Mouse (Mus musculus) embryonic facial prominence, embryonic 11.5 days (tissue): Measurements from ENCODE around the gene Twf2. TPM values are rescaled to one million over a fixed set of nuclear protein-coding genes. Genes with fewer than 3 reads are reported as not detected.

Experiments used
- ATAC-seq: fragments of 200-750 bp; cut with Nextera tagmentation; replicated peaks from 2 replicates; pipeline ENCODE4 v1.8.0; 2017; ENCODE audit warnings: low read depth; ENCODE audit not compliant: insufficient number of reproducible peaks, low FRiP score, low TSS enrichment
- DNase-seq: peaks from one replicate; pipeline ENCODE4 v3.0.0-alpha.2; 2015; ENCODE audit warnings: low spot score
- H3K27ac ChIP-seq: fragments of 300-500 bp; sonication (generic); replicated peaks from 2 replicates; pipeline ENCODE4 v1.5.1; 2014; ENCODE audit warnings: mild to moderate bottlenecking, low read depth, low read length, control low read depth
- H3K27me3 ChIP-seq: fragments of 300-500 bp; sonication (generic); 2 replicates; pipeline ENCODE4 v1.6.1; 2014; ENCODE audit warnings: mild to moderate bottlenecking, low read length, moderate library complexity, mixed read lengths; ENCODE audit not compliant: control insufficient read depth, insufficient read depth
- H3K36me3 ChIP-seq: fragments of 300-500 bp; sonication (generic); replicated peaks from 2 replicates; pipeline ENCODE4 v1.6.1; 2014; ENCODE audit warnings: low read depth, mild to moderate bottlenecking, low read length, moderate library complexity, mixed read lengths; ENCODE audit not compliant: control insufficient read depth, insufficient read depth
- H3K4me1 ChIP-seq: fragments of 300-500 bp; sonication (generic); 2 replicates; pipeline ENCODE4 v1.6.1; 2014; ENCODE audit warnings: low read length, mixed read lengths; ENCODE audit not compliant: control insufficient read depth, insufficient read depth
- H3K4me2 ChIP-seq: fragments of 300-500 bp; sonication (generic); 2 replicates; pipeline ENCODE4 v1.6.1; 2014; ENCODE audit warnings: low read depth, mild to moderate bottlenecking, control low read depth, low read length, moderate library complexity
- H3K4me3 ChIP-seq: fragments of 300-500 bp; sonication (generic); 2 replicates; pipeline ENCODE4 v1.5.1; 2014; ENCODE audit warnings: low read depth, low read length, control low read depth
- H3K9ac ChIP-seq: fragments of 300-500 bp; sonication (generic); replicated peaks from 2 replicates; pipeline ENCODE4 v1.6.1; 2014; ENCODE audit warnings: mild to moderate bottlenecking, control low read depth, low read length
- H3K9me3 ChIP-seq: fragments of 300-500 bp; sonication (generic); replicated peaks from 2 replicates; pipeline ENCODE4 v1.6.1; 2016; ENCODE audit warnings: mild to moderate bottlenecking, low read length, inconsistent platforms, mixed read lengths; ENCODE audit not compliant: control insufficient read depth
- WGBS: fragments of 180-500 bp; shearing (Covaris S2); extraction: QIAGEN DNeasy Blood & Tissue Kit; methylation state at CpG from one replicate; pipeline ENCODE4 v1.1.7; 2014; 5-methylcytosine and 5-hydroxymethylcytosine counted together
- polyA plus RNA-seq: library from polyadenylated mRNA; unstranded; fragments of >200 nt; fragmentation: Nextera tagmentation; extraction: Ambion mirVana; gene quantifications from 2 replicates; pipeline ENCODE4 v1.2.1, GENCODE M21; 2014

Gene Twf2
- polyA plus RNA-seq: 66.5 and 75.5 TPM in 2 replicates

GRCm38 (mm10) chr9:106202819-106203636 lies at the start of gene Twf2:
TSS of gene Twf2 (plus strand) at chr9:106203108.
- H3K4me2 ChIP-seq: peak within 1 kb of the TSS; percentile 55
- no peaks in the 10 kb centered on the region for H3K27me3 ChIP-seq

GRCm38 (mm10) chr9:106154106-106154505 lies 48.8 kb upstream of the Twf2 start:
- peaks cover 9% of the 10 kb centered on the region; the same call in 1 of the 2 replicates for H3K27me3 ChIP-seq

More at GRCm38 (mm10) chr9:106202819-106203636, at the start of gene Twf2:
- ATAC-seq (peak; percentile 78), DNase-seq (peak; percentile 95)
- WGBS: under 1% methylated on average over 55 of the region's 61 CpGs
- Histone ChIP-seq H3K9me3 (no peaks in the 10 kb centered on the region), H3K4me3 (peak within 1 kb of the TSS; percentile 36), H3K27ac (no peak within 1 kb of the TSS; the same call in 1 of the 2 replicates), H3K36me3 (no peaks in the 10 kb centered on the region; the same call in 1 of the 2 replicates), H3K9ac (peak within 1 kb of the TSS; percentile 48), H3K4me1 (peaks cover 6% of the 10 kb centered on the region)

GRCm38 (mm10) chr9:106156419-106156818 lies 46.5 kb upstream of the Twf2 start:
- Histone ChIP-seq H3K27ac (no peak overlapping the region), H3K9ac (no peak overlapping the region), H3K27me3 (no peaks in the 10 kb centered on the region), H3K36me3 (no peaks in the 10 kb centered on the region), H3K4me1 (no peaks in the 10 kb centered on the region; the same call in 1 of the 2 replicates), H3K4me2 (no peak overlapping the region), H3K9me3 (no peaks in the 10 kb centered on the region), H3K4me3 (no peak overlapping the region)
- 61% methylated on average over 5 of the region's 5 CpGs for WGBS
- peak; percentile 82 for DNase-seq
- ATAC-seq: peak; percentile 54

More at GRCm38 (mm10) chr9:106154106-106154505, 48.8 kb upstream of the Twf2 start:
- no peak overlapping the region for H3K4me2 ChIP-seq
- WGBS: 87% methylated on average over 9 of the region's 9 CpGs
- no peaks in the 10 kb centered on the region; the same call in 1 of the 2 replicates for H3K4me1 ChIP-seq
- no peaks in the 10 kb centered on the region for H3K36me3 ChIP-seq
- DNase-seq (no peak), ATAC-seq (no peak)
- no peaks in the 10 kb centered on the region for H3K9me3 ChIP-seq
- no peak overlapping the region for H3K4me3 ChIP-seq
- no peak overlapping the region for H3K27ac ChIP-seq
- no peak overlapping the region for H3K9ac ChIP-seq

GRCm38 (mm10) chr9:106156921-106157622 lies 45.8 kb upstream of the Twf2 start:
- 79% methylated on average over 21 of the region's 21 CpGs for WGBS
- no peak overlapping the region for H3K9ac ChIP-seq

GRCm38 (mm10) chr9:106157623-106157925 lies 45.3 kb upstream of the Twf2 start:
- Histone ChIP-seq H3K27me3 (no peaks in the 10 kb centered on the region), H3K4me1 (no peaks in the 10 kb centered on the region; the same call in 1 of the 2 replicates), H3K9ac (no peak overlapping the region), H3K4me2 (no peak overlapping the region), H3K4me3 (no peak overlapping the region), H3K27ac (no peak overlapping the region), H3K36me3 (no peaks in the 10 kb centered on the region), H3K9me3 (no peaks in the 10 kb centered on the region)
- WGBS: 82% methylated on average over 7 of the region's 10 CpGs
- DNase-seq: no peak
- ATAC-seq: no peak

More at GRCm38 (mm10) chr9:106156921-106157622, 45.8 kb upstream of the Twf2 start:
- Histone ChIP-seq H3K4me2 (no peak overlapping the region), H3K27me3 (no peaks in the 10 kb centered on the region), H3K4me3 (no peak overlapping the region), H3K27ac (no peak overlapping the region), H3K36me3 (no peaks in the 10 kb centered on the region), H3K4me1 (no peaks in the 10 kb centered on the region; the same call in 1 of the 2 replicates), H3K9me3 (no peaks in the 10 kb centered on the region)
- no peak; the same call in 1 of the 2 replicates for ATAC-seq
- DNase-seq: no peak

GRCm38 (mm10) chr9:106158037-106158491 lies 44.8 kb upstream of the Twf2 start, which contains the start of gene Glyctk:
TSS of gene Glyctk (minus strand) at chr9:106158138.
- H3K4me1 ChIP-seq: no peaks in the 10 kb centered on the region; the same call in 1 of the 2 replicates
- H3K4me2 ChIP-seq: no peak within 1 kb of the TSS
- H3K27ac ChIP-seq: no peak within 1 kb of the TSS
- H3K9ac ChIP-seq: no peak within 1 kb of the TSS
- no peaks in the 10 kb centered on the region for H3K36me3 ChIP-seq
- H3K9me3 ChIP-seq: no peaks in the 10 kb centered on the region
- no peak for ATAC-seq
- no peak within 1 kb of the TSS for H3K4me3 ChIP-seq
- no peaks in the 10 kb centered on the region for H3K27me3 ChIP-seq
- no peak for DNase-seq
- 81% methylated on average over 6 of the region's 6 CpGs for WGBS

GRCm38 (mm10) chr9:106159237-106159636 lies 43.7 kb upstream of the Twf2 start:
- Histone ChIP-seq H3K4me2 (no peak overlapping the region), H3K4me3 (no peak overlapping the region; the same call in 1 of the 2 replicates), H3K27ac (no peak overlapping the region), H3K4me1 (no peaks in the 10 kb centered on the region; the same call in 1 of the 2 replicates), H3K9me3 (no peaks in the 10 kb centered on the region), H3K27me3 (no peaks in the 10 kb centered on the region), H3K36me3 (no peaks in the 10 kb centered on the region), H3K9ac (no peak overlapping the region)
- ATAC-seq (no peak), DNase-seq (no peak)
- 86% methylated on average over 9 of the region's 9 CpGs for WGBS
